Comparison of ENCODE assay signal across 8 mouse cellular contexts in genomic region chr6:72096669-72097068, GRCm38 (mm10). TPM values are rescaled to one million over a fixed set of nuclear protein-coding genes. Genes with fewer than 3 reads are reported as not detected.
DNase-seq lines count a peak whose midpoint lies in the region; ATAC-seq and TF ChIP-seq lines count a peak whose summit lies in the region.

No protein-coding gene starts in this region.

- H3K27me3 ChIP-seq in kidney, adult 2 months (replicated peaks; ENCODE audit: control insufficient read depth, insufficient read depth, low read length): no peaks in the 10 kb centered on the region
- no peaks in the 10 kb centered on the region for H3K27me3 ChIP-seq in hindbrain, embryonic 12.5 days
- H3K27me3 ChIP-seq in midbrain, embryonic 12.5 days: no peaks in the 10 kb centered on the region

- intact Hi-C loops in left cerebral cortex, postnatal 4 days (cut with DNase I): no loop called here

- peak overlapping the region; percentile 69; the same call in 1 of the 2 replicates for H3K4me3 ChIP-seq in kidney, adult 2 months (ENCODE audit: insufficient read depth, low read depth, low read length)
- peak overlapping the region; percentile 59 for H3K4me3 ChIP-seq in hindbrain, embryonic 12.5 days
- H3K4me3 ChIP-seq in midbrain, embryonic 12.5 days: peak overlapping the region; percentile 73

- H3K9ac ChIP-seq in hindbrain, embryonic 12.5 days: peak overlapping the region; percentile 79; the same call in 1 of the 2 replicates
- H3K9ac ChIP-seq in midbrain, embryonic 12.5 days (replicated peaks): peak overlapping the region; percentile 89; the same call in 1 of the 2 replicates

- 59% methylated on average over 8 of the region's 8 CpGs for WGBS in kidney, adult 2 months
- WGBS in hindbrain, embryonic 12.5 days: 62% methylated on average over 8 of the region's 8 CpGs
- 58% methylated on average over 8 of the region's 8 CpGs for WGBS in midbrain, embryonic 12.5 days

- no peaks in the 10 kb centered on the region for H3K9me3 ChIP-seq in hindbrain, embryonic 12.5 days (replicated peaks)
- no peaks in the 10 kb centered on the region for H3K9me3 ChIP-seq in midbrain, embryonic 12.5 days

- no peak for DNase-seq in kidney, adult 2 months
- no peak for DNase-seq in kidney, postnatal 4 days
- DNase-seq in NIH3T3 (ENCODE audit: low read depth): peak; percentile 35
- DNase-seq in left cerebral cortex, postnatal 4 days: no peak
- no peak for DNase-seq in kidney, adult 11 months

- no peak overlapping the region for H3K27ac ChIP-seq in kidney, adult 2 months (ENCODE audit: insufficient read depth, low read depth, low read length)
- no peak overlapping the region for H3K27ac ChIP-seq in hindbrain, embryonic 12.5 days
- H3K27ac ChIP-seq in midbrain, embryonic 12.5 days (replicated peaks): no peak overlapping the region

- no peaks in the 10 kb centered on the region for H3K4me1 ChIP-seq in kidney, adult 2 months (ENCODE audit: control insufficient read depth, insufficient read depth, low read length)
- peaks cover 26% of the 10 kb centered on the region for H3K4me1 ChIP-seq in hindbrain, embryonic 12.5 days
- peaks cover 37% of the 10 kb centered on the region for H3K4me1 ChIP-seq in midbrain, embryonic 12.5 days

- H3K4me2 ChIP-seq in hindbrain, embryonic 12.5 days (replicated peaks): peak overlapping the region; percentile 74
- peak overlapping the region; percentile 94 for H3K4me2 ChIP-seq in midbrain, embryonic 12.5 days (replicated peaks)

- TF ChIP-seq POLR2A in kidney, adult 2 months (IDR thresholded peaks at IDR 0.05; ENCODE audit: low read depth, low read length): no peak

- no peak for TF ChIP-seq CTCF in kidney, adult 2 months (conservative IDR thresholded peaks at IDR 0.05; ENCODE audit: insufficient read depth, insufficient read length, low read depth, low read length)

- H3K36me3 ChIP-seq in kidney, adult 2 months (ENCODE audit: control insufficient read depth, insufficient read depth, low read length): no peaks in the 10 kb centered on the region
- no peaks in the 10 kb centered on the region for H3K36me3 ChIP-seq in hindbrain, embryonic 12.5 days
- no peaks in the 10 kb centered on the region for H3K36me3 ChIP-seq in midbrain, embryonic 12.5 days

- ATAC-seq in hindbrain, embryonic 12.5 days (ENCODE audit: low FRiP score): no peak; the same call in 1 of the 2 replicates
- ATAC-seq in midbrain, embryonic 12.5 days (ENCODE audit: low FRiP score, low read depth): no peak
- no peak for ATAC-seq in megakaryocyte-erythroid progenitor cell, adult 5-6 weeks (replicated peaks; ENCODE audit: low FRiP score, low TSS enrichment, poor library complexity, severe bottlenecking)

RNA-seq across cellular contexts. Expression of gene St3gal5, which starts 0.7 kb away (rescaled TPM):
- 7.7 and 10.4 TPM in 2 replicates for polyA plus RNA-seq in kidney, adult 2 months (2012; rRNA removed)
- polyA plus RNA-seq in hindbrain, embryonic 12.5 days (2016; fragmentation: Nextera tagmentation; extraction: Ambion mirVana): 47.1 and 53.6 TPM in 2 replicates
- polyA plus RNA-seq in midbrain, embryonic 12.5 days (2016; fragmentation: Nextera tagmentation; extraction: Ambion mirVana): 41.5 and 42.4 TPM in 2 replicates
- total RNA-seq in left cerebral cortex, postnatal 4 days (2021): 10 to 100 TPM; 55.3 to 63.6 TPM
- 61.6 and 63.5 TPM in 2 replicates for total RNA-seq in megakaryocyte-erythroid progenitor cell, adult 5-6 weeks (2014; fragmentation: Nextera tagmentation)
- 89.4 and 101 TPM in 2 replicates for total RNA-seq in megakaryocyte-erythroid progenitor cell, adult 5-6 weeks (2017)
